Mouse (Mus musculus) embryo, embryonic 11 days (tissue): ENCODE data around the gene Tcf7.

Experiments used
- DNase-seq: peaks from one replicate; pipeline ENCODE4 v3.0.0-alpha.2; 2015

The Tcf7 gene

GRCm38 (mm10) chr11:52267271-52267670, 15.5 kb downstream of the Tcf7 start:
- DNase-seq = no peak

GRCm38 (mm10) chr11:52265616-52266307, 17.1 kb downstream of the Tcf7 start:
- DNase-seq = no peak

- no peak for DNase-seq
These were observed 17.9 kb downstream of the Tcf7 start for GRCm38 (mm10) chr11:52264871-52265270.

DNA sequence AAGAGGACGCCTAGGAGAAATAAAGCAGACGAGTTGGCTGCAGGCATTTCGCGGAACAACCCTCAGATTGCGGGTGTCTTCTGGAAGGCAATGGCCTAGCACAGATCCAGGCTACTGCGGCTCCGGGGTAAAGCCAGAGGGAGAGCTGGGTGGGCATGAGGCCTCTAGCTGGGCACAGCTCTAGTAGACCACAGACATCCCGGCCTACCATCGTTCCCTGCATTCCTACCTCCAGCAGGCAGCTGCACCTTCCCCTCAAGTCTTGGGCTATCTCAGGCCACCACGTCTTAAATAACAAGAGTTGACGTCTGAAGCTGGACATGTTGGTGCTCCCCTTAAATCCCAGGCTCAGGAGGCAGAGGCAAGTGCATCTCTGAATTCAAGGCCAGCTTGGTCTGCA, 20.5 kb downstream of the Tcf7 start:
- DNase-seq = no peak

DNA sequence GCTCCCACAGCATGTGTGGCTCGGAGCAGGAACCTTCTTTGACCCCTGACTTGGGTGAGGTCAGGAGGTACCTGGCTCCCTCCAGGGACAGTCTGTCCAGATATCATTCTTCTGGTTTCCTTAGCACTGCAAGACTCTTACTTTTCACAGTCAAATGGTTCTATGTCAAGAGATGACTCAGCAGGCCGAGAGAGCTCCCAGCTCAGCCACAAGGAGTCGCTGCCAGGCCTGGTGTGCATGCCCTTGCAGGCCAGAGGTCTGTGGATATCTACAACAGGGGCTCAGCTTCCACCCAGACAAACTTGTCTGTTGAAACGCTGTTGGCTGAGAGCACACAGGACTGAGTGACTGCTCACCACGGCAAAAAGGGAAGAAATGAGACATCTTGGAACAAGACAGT, 20.9 kb downstream of the Tcf7 start:
- DNase-seq = peak; percentile 57

GRCm38 (mm10) chr11:52260878-52261277, 21.9 kb downstream of the Tcf7 start:
- no peak for DNase-seq

- no peak for DNase-seq
These were observed 24.1 kb downstream of the Tcf7 start for GRCm38 (mm10) chr11:52258711-52259110.

DNA sequence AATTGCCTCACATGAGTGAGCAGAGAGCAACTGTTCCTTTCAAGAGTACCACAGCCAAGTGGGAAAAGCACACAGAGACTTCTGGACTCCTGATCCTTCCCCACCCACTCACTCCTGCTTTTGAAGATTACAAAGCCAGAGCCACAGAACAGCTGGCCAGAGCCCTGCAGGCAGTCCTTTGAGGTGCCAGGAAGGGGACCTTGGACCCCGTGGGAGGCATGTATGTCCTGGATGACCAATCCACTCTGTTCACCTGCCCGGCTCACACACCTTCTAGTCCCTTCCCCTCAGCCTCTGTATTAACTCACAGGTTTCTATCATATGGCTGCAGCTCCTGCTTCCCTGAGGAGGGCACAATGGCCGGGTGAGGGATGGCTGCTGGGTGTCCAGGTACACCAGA, 25.4 kb downstream of the Tcf7 start:
- DNase-seq = no peak

- no peak for DNase-seq
These were observed 27.7 kb downstream of the Tcf7 start for GRCm38 (mm10) chr11:52255077-52255476.

GRCm38 (mm10) chr11:52253674-52254375, 29.0 kb downstream of the Tcf7 start:
- peak; percentile 76 for DNase-seq

DNA sequence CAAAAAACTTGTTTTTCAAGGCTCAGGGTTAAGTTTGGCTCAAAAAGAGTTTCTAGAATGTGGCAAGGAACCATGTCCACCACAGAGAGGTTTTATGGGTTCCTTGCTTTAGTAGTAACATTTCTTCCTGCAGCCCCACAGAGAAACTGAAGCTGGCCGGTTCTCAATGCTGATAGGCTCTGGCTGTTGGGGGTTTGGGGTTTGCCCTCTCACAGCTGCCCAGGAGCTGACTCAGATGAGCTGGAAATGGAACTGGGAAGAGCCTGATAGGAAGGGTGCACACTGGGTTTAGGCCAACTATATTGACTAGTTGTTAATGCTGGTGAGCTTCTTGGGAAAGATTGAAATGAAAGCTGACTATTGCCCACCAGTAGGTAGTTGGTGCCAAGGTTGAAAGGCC, 30.1 kb downstream of the Tcf7 start:
- DNase-seq = no peak

DNA sequence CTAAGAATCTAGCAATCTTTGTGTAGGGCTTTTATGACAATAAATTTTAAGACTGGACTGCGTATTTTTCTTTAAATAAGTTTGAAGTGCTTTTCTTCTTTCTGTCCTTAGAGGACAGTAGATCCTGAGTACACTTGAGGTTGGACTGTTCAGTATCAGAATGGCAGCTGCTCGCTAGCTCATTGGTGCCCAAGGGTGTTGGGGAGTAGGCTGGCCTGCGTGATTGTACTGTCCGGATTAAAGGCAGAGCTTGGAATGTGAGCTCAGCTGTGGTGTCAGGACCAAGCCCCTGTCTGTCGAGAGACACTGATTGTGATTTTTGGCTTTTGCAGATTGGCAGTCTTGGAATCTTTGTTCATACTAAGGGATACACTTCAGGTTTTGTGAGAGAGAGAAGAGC, 31.0 kb downstream of the Tcf7 start:
- DNase-seq = no peak

- no peak for DNase-seq
These were observed 33.4 kb downstream of the Tcf7 start for GRCm38 (mm10) chr11:52249452-52249851.

GRCm38 (mm10) chr11:52240898-52241542, 41.8 kb downstream of the Tcf7 start:
- no peak for DNase-seq

- DNase-seq = no peak
These were observed 48.3 kb downstream of the Tcf7 start for GRCm38 (mm10) chr11:52234509-52234908.

DNA sequence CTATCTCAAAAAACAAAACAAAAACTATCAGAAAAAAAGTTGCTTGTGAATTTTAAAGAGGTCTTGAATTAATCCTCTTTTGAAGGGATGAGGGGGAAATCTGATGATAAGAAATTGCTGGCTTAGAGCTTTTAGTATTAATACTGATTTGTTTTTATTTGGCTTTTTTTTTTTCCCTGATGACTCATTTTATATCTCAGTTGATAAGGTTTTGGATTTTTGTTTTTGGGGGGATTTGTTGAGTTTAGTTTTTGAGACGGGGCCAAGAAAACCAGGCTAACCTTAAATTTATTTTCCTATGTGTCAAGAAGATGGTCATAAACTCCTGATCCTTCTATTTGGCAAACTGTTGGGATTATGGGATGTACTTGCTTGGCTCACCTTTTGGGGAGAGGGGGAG, 48.9 kb downstream of the Tcf7 start:
- no peak for DNase-seq

DNA sequence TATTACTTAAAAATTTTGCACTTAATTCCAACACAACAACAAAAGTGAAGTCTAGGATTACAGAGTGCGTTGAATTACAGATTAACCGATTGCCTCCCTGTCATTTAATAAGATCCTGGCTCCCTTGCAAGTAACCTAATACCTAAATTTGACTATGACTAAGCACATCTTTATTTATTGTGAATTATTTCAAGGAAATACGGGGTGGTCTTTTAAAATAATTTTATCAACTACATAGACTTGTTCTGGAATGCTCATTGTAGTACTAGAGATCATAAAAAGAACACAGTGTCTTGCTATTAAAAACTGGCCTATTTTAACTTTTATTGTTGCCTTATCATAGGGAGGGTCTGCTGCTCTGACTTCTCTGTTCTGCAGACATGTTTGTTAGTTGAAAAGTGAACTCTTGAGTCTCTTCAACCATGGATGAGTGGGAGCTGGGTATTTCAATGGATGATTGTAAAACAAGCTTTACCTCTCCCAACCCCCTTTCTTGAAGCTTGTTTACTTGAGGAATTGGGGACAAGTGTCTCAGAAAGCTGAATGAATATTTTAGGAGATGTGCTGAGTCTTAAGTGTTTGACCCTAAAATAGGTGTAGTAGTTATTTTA, 49.7 kb downstream of the Tcf7 start:
- DNase-seq = no peak

GRCm38 (mm10) chr11:52231606-52232541, 50.9 kb downstream of the Tcf7 start, which contains the start of gene Skp1a:
Gene Skp1a, plus strand, starts transcription at chr11:52231995.
- peak; percentile 93 for DNase-seq

- no peak for DNase-seq
These were observed 52.1 kb downstream of the Tcf7 start for GRCm38 (mm10) chr11:52230694-52231093.

GRCm38 (mm10) chr11:52228722-52229448, 53.9 kb downstream of the Tcf7 start:
- no peak for DNase-seq

DNA sequence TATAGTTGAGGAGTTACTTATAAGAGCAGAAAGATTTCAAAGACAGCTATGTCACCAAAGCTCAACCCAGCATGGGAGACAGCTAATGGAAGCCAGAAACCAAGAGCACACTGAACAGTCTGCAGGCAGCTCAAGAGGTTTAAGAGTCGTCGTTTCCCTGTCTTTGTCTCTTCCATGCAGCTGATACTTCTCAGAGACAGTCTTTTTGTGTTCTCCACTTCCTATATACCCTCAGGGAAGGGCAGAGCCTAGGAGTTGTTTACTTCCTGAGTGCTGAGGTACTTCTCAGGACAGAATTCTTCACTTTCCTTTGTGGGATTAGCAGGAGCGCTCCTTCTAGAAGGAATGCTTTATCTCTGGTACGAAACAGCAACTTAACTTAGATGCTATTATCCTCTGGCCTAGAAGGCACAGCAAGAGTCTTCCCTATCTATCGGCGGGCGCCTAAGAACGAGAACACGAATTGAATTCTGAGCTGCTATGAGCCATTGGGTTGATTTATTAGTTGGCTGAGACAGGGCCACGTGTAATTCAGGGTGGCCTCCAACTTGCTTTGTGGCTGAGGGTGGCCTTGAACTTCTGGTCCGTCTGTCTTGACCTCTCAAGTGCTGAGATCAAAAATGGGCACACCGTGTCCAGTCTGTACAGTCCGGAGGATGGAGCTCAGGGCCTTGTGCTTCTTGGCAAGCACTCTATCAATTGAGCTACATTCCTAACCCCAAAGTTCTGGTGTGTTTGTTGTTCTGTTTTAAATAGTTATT, 55.2 kb downstream of the Tcf7 start:
- DNase-seq = no peak
